Mouse (Mus musculus): Measurements from ENCODE around the gene Dnmt3a.

- no peak for TF ChIP-seq CTCF (IDR thresholded peaks at IDR 0.05)
- TF ChIP-seq EP300 (IDR thresholded peaks at IDR 0.05): no peak
These were observed 10.2 kb upstream of the Dnmt3a start for GRCm38 (mm10) chr12:3795569-3795968.

All from lung, postnatal 0 days (tissue).